Mouse (Mus musculus): ENCODE results near the gene Sptbn4. TPM values are rescaled to one million over a fixed set of nuclear protein-coding genes. Genes with fewer than 3 reads are reported as not detected.
A peak's percentile ranks its signal among the peaks of the same experiment; 100 is the strongest.
"Not testable (repeated sequence)": the region's sequence is repeated elsewhere in the genome, so short reads cannot be mapped to it uniquely, and the experiment has no call there.

Sptbn4 gene
- 0.31 and 0.40 TPM in 2 replicates for polyA plus RNA-seq (2015; fragmentation: Nextera tagmentation; extraction: Ambion mirVana)

DNA sequence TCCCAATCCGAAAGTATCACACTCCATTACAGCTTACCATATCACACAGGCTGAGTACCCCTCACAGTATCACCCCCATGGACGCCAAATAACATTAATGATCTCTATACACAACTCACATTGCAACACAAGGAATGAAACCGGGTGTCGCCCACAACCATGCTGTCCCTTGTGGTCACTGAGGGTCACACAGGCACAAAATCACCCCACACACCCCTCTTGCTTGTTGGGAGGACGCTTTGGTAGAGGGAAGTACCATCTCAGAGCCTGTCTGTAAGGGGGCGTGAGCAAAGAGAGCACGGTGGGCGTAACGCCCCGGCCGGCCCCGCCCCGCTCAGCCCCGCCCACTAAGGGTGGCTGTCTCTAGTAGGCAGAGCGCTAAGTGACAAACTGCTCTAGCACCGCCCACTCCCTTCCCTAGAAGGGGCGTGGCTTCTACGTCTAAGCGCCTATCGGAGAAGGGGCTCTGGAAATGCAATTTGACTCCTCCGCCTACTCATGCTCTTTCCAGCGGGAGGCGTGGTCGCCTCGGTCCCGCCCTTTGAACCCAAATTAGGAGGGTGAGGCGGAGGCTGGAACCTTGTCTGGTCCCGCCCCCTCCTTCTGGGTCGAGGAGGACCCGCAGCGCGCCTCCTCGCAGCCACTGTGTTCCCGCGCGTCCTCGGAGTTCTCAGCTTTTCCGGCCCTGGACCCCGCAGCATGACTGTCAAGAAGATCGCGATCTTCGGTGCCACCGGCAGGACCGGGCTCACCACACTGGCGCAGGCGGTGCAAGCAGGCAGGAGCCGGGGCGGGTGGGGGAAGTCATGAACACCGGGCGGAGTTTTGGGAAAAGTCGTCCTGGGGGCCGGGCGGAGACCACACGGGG, at the start of gene Sptbn4, which contains the start of gene Blvrb:
Sptbn4 (minus strand) TSS at position 268 of the 868 bp plus-strand sequence.
Blvrb (plus strand) TSS at position 560 of the 868 bp plus-strand sequence.
- Histone ChIP-seq H3K9ac (replicated peaks; ENCODE audit: low read length) (peak within 1 kb of the TSS; percentile 74), H3K4me1 (ENCODE audit: insufficient read depth, low read length) (peaks cover 14% of the 10 kb centered on the region), H3K27me3 (ENCODE audit: insufficient read depth, low read length) (peaks cover 17% of the 10 kb centered on the region), H3K4me2 (replicated peaks; ENCODE audit: low read depth, low read length) (peak within 1 kb of the TSS; percentile 95), H3K4me3 (ENCODE audit: low read length) (peak within 1 kb of the TSS; percentile 65), H3K36me3 (ENCODE audit: insufficient read depth, low read length) (no peaks in the 10 kb centered on the region), H3K27ac (ENCODE audit: low read length) (no peak within 1 kb of the TSS), H3K9me3 (ENCODE audit: low read length) (no peaks in the 10 kb centered on the region)
- under 1% methylated on average over 54 of the region's 54 CpGs for WGBS
- peak; percentile 94 for ATAC-seq (ENCODE audit: low FRiP score, low TSS enrichment)

DNA sequence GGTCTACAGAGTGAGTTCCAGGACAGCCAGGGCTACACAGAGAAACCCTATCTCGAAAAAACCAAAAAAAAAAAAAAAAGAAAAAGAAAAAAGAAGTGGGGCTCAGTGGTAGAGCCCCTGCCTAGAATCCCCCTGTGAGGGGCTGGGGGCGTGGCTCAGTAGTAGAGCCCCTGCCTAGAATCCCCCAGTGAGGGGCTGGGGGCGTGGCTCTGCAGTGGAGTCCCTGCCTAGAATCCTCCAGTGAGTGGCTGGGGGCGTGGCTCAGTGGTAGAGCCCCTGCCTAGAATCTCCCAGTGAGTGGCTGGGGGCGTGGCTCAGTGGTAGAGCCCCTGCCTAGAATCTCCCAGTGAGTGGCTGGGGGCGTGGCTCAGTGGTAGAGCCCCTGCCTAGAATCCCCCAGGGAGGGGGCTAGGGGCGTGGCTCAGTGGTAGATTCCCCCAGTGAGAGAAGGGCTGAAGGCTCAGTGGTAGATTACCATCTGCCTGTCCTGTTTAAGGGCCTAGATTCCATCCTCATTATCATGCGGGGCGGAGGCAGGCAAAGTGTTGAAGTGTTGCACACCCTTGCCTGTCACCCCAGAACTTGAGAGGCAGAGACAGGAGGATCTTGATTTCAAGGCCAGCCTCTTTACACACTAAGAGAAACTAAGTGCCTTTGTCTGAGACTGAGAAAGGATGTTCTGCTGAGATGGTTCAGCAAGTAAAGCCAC, 47.3 kb upstream of the Sptbn4 start:
- H3K27ac ChIP-seq (ENCODE audit: low read length); H3K9me3 ChIP-seq (ENCODE audit: low read length); H3K27me3 ChIP-seq (ENCODE audit: insufficient read depth, low read length); H3K9ac ChIP-seq (replicated peaks; ENCODE audit: low read length); H3K4me3 ChIP-seq (ENCODE audit: low read length); H3K36me3 ChIP-seq (ENCODE audit: insufficient read depth, low read length); H3K4me2 ChIP-seq (replicated peaks; ENCODE audit: low read depth, low read length); ATAC-seq (ENCODE audit: low FRiP score, low TSS enrichment): not testable (repeated sequence)
- WGBS: 91% methylated on average over 8 of the region's 9 CpGs
- peaks cover 14% of the 10 kb centered on the region for H3K4me1 ChIP-seq (ENCODE audit: insufficient read depth, low read length)

DNA sequence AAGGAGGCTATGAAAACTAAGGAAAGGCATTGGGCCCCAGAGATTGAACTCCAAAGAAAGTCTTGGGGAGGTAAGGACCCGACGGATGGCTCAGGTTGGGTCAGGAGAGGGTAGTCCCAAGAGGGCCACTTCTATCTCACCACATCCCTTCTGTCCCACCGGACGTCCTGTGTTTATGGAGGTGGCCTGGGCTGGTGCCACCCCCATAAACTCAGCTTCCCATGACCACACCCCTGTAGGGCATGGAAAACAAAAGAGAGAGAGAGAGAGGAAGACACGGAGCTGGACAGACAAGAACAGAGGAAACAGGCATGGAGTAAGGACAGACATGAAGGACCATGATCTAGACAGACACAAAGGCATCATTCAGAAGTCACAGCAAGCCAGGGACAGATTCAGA, 46.0 kb upstream of the Sptbn4 start:
- WGBS: 81% methylated on average over 5 of the region's 5 CpGs
- H3K27ac ChIP-seq (ENCODE audit: low read length): no peak overlapping the region

DNA sequence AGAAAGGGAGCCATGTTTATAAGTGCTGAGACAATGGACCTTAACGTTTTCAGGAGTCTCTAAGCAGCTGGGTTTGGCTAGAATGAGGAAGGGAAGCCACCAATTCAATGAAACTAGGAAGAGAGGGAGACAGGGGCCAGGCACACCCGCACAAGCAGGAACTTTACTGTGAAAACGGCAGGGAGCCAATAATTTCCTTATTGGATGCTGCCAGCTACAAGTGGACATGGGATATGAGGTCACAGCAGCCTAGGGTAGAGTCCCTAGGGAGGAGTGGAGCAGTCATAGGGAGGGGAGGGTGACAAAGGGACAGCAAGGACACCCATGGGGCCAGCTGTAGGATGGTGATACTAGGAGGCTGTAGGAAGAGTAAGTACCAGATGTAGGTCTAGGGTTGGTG, 45.5 kb upstream of the Sptbn4 start:
- WGBS: 69% methylated on average over 3 of the region's 3 CpGs
- no peak for ATAC-seq (ENCODE audit: low FRiP score, low TSS enrichment)
- H3K4me2 ChIP-seq (replicated peaks; ENCODE audit: low read depth, low read length): no peak overlapping the region
- no peak overlapping the region for H3K27ac ChIP-seq (ENCODE audit: low read length)
- no peak overlapping the region for H3K4me3 ChIP-seq (ENCODE audit: low read length)
- no peak overlapping the region for H3K9ac ChIP-seq (replicated peaks; ENCODE audit: low read length)
- no peaks in the 10 kb centered on the region for H3K9me3 ChIP-seq (ENCODE audit: low read length)
- peaks cover 32% of the 10 kb centered on the region for H3K4me1 ChIP-seq (ENCODE audit: insufficient read depth, low read length)
- H3K36me3 ChIP-seq (ENCODE audit: insufficient read depth, low read length): peaks cover 10% of the 10 kb centered on the region
- no peaks in the 10 kb centered on the region for H3K27me3 ChIP-seq (ENCODE audit: insufficient read depth, low read length)

More for the DNA sequence above, 46.0 kb upstream of the Sptbn4 start:
- Histone ChIP-seq H3K4me2 (replicated peaks; ENCODE audit: low read depth, low read length) (no peak overlapping the region), H3K4me3 (ENCODE audit: low read length) (no peak overlapping the region), H3K36me3 (ENCODE audit: insufficient read depth, low read length) (peaks cover 10% of the 10 kb centered on the region), H3K9me3 (ENCODE audit: low read length) (no peaks in the 10 kb centered on the region), H3K4me1 (ENCODE audit: insufficient read depth, low read length) (peaks cover 28% of the 10 kb centered on the region), H3K27me3 (ENCODE audit: insufficient read depth, low read length) (no peaks in the 10 kb centered on the region), H3K9ac (replicated peaks; ENCODE audit: low read length) (no peak overlapping the region)
- ATAC-seq (ENCODE audit: low FRiP score, low TSS enrichment): no peak

DNA sequence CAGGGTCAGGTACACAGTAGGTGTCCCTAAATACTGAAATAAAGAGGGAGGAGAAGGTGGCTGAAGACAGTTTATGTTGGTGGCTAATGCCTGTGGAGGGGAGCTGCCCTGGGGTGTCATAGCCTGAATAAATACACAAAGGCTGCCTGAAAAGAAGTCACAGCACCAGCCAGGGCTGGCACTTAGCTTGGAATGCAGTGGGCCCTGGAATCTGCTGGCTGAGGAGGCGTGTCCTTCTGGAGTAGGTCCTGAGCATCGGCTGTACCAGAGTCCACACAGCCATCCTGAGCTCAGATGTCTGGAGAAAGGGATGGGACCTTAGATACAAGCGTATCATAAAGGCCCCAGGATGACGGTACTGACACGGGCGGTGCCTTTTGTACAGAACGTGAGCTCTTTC, 44.4 kb upstream of the Sptbn4 start:
- Histone ChIP-seq H3K4me2 (replicated peaks; ENCODE audit: low read depth, low read length) (no peak overlapping the region), H3K4me1 (ENCODE audit: insufficient read depth, low read length) (peaks cover 33% of the 10 kb centered on the region), H3K4me3 (ENCODE audit: low read length) (no peak overlapping the region), H3K27ac (ENCODE audit: low read length) (peak overlapping the region; percentile 97; the same call in 1 of the 2 replicates), H3K27me3 (ENCODE audit: insufficient read depth, low read length) (no peaks in the 10 kb centered on the region), H3K36me3 (ENCODE audit: insufficient read depth, low read length) (peaks cover 10% of the 10 kb centered on the region), H3K9ac (replicated peaks; ENCODE audit: low read length) (no peak overlapping the region), H3K9me3 (ENCODE audit: low read length) (no peaks in the 10 kb centered on the region)
- 76% methylated on average over 7 of the region's 7 CpGs for WGBS
- no peak for ATAC-seq (ENCODE audit: low FRiP score, low TSS enrichment)

DNA sequence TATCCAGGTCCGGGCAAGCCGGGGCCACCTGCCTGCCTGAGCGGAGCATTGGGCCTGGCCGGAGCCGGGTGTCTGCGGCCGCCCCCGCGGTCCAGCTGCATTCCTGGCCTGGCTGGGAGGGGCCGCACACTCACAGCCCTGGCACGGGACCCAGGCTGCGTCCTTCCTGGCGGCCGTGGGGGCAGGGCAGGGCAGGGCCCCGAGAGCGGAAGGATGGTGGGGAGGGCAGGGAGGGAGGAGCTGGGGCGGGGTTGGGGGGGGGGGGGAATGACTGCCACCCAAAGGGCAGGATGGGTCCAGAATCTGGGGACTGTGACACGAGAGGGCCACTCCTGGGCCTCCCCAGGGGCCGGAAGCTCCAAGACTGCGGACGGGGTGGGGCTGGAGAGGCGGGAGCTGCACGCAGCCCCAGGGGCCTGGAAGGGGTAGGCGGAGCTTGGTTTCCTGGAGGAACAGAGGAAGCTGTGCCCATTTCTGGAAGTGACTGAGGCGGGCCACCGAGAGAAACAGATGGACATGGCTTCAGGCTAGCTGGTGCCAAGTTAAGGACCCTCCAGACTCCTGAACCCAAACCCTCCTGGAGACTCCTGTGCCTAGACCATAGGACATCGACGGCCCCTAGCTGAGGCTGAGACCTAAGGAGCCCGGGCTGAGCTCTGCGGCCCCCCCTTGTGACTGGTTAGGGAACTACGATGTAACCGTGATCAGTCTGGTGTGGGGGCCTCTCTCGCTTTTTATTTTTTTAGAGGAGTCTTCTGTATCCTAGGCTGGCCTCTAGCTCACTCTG, 43.2 kb upstream of the Sptbn4 start:
- Histone ChIP-seq H3K9ac (replicated peaks; ENCODE audit: low read length) (peak overlapping the region; percentile 71), H3K4me1 (ENCODE audit: insufficient read depth, low read length) (peaks cover 33% of the 10 kb centered on the region)

DNA sequence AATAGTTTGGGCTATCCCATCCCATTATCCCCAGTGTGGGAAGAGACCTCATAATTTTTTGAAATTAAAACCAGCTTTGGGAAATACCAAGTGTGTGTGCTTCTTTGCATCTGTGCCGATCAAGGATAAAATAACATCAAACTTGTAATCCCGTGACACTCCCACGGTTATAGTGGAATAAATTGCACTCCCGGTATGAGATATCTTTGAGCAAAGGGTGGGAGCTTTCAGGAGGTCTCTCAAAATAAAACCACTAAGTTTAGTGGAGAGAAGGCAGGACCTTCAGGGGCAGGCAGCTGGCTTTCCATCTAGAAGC, 42.7 kb upstream of the Sptbn4 start:
- Histone ChIP-seq H3K9me3 (ENCODE audit: low read length) (no peaks in the 10 kb centered on the region), H3K4me1 (ENCODE audit: insufficient read depth, low read length) (peaks cover 33% of the 10 kb centered on the region), H3K4me3 (ENCODE audit: low read length) (peak overlapping the region; percentile 38), H3K36me3 (ENCODE audit: insufficient read depth, low read length) (peaks cover 10% of the 10 kb centered on the region), H3K27ac (ENCODE audit: low read length) (peak overlapping the region; percentile 97), H3K4me2 (replicated peaks; ENCODE audit: low read depth, low read length) (peak overlapping the region; percentile 58), H3K9ac (replicated peaks; ENCODE audit: low read length) (peak overlapping the region; percentile 71), H3K27me3 (ENCODE audit: insufficient read depth, low read length) (no peaks in the 10 kb centered on the region)
- no peak for ATAC-seq (ENCODE audit: low FRiP score, low TSS enrichment)
- WGBS: 16% methylated on average over 4 of the region's 4 CpGs

More for the DNA sequence above, 43.2 kb upstream of the Sptbn4 start:
- Histone ChIP-seq H3K9me3 (ENCODE audit: low read length) (no peaks in the 10 kb centered on the region), H3K4me2 (replicated peaks; ENCODE audit: low read depth, low read length) (peak overlapping the region; percentile 58), H3K4me3 (ENCODE audit: low read length) (peak overlapping the region; percentile 38), H3K27ac (ENCODE audit: low read length) (peak overlapping the region; percentile 97), H3K27me3 (ENCODE audit: insufficient read depth, low read length) (no peaks in the 10 kb centered on the region), H3K36me3 (ENCODE audit: insufficient read depth, low read length) (peaks cover 10% of the 10 kb centered on the region)
- ATAC-seq (ENCODE audit: low FRiP score, low TSS enrichment): peak; percentile 85
- WGBS: under 1% methylated on average over 31 of the region's 33 CpGs

DNA sequence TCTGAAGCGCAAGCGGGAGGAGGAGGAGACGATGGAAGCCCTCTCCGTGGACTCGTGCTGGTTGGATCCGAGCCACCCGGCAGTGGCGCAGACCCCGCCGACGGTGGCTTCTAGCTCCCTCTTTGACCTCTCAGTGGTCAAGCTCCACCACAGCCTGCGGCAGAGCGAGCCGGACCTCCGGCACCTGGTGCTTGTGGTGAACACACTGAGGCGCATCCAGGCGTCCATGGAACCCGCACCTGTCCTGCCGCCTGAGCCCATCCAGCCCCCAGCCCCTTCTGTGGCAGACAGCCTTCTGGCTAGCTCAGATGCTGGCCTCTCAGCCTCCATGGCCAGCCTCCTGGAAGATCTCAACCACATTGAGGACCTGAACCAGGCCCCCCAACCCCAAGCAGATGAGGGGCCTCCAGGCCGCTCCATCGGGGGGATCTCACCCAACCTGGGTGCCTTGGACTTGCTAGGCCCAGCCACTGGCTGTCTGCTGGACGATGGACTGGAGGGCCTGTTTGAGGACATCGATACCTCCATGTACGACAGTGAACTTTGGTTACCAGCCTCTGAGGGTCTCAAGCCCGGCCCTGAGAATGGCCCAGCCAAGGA, 41.9 kb upstream of the Sptbn4 start:
- Histone ChIP-seq H3K9ac (replicated peaks; ENCODE audit: low read length) (0 out of 2 replicates have a peak overlapping the region, but pooled peaks have one; percentile 29), H3K4me2 (replicated peaks; ENCODE audit: low read depth, low read length) (peak overlapping the region; percentile 58; the same call in 1 of the 2 replicates), H3K4me1 (ENCODE audit: insufficient read depth, low read length) (peaks cover 33% of the 10 kb centered on the region), H3K27me3 (ENCODE audit: insufficient read depth, low read length) (no peaks in the 10 kb centered on the region), H3K4me3 (ENCODE audit: low read length) (no peak overlapping the region), H3K27ac (ENCODE audit: low read length) (peak overlapping the region; percentile 97), H3K9me3 (ENCODE audit: low read length) (no peaks in the 10 kb centered on the region), H3K36me3 (ENCODE audit: insufficient read depth, low read length) (peaks cover 10% of the 10 kb centered on the region)
- no peak for ATAC-seq (ENCODE audit: low FRiP score, low TSS enrichment)
- 88% methylated on average over 25 of the region's 25 CpGs for WGBS

DNA sequence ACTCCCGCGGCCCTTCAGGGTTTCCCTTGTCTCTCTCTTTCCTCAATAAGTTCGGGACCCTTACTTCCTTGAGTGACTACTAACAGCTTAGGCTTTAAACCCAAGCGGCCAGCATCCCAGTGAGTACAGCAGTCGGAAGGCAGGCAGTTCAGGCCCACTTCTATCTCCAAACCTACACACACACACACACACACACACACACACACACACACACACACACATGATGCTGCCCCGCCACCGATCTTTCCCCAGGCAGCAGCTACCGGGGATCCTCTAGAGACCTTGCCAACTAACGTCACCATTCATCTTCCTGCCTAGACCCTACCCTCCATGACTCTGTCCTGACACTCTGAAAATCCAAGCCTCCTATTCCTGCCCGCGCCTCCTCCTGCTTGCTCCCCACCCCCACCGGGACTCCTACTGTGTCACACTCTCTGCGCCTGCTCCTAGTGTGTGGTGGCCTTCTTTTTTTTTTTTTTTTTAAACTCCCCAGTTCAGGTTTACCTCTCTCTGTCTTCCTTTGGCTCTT, 40.3 kb upstream of the Sptbn4 start:
- H3K4me2 ChIP-seq (replicated peaks; ENCODE audit: low read depth, low read length): peak overlapping the region; percentile 57
- H3K4me1 ChIP-seq (ENCODE audit: insufficient read depth, low read length): peaks cover 33% of the 10 kb centered on the region
- H3K27me3 ChIP-seq (ENCODE audit: insufficient read depth, low read length): no peaks in the 10 kb centered on the region
- peak overlapping the region; percentile 94 for H3K9ac ChIP-seq (replicated peaks; ENCODE audit: low read length)
- no peak for ATAC-seq (ENCODE audit: low FRiP score, low TSS enrichment)
- peak overlapping the region; percentile 99 for H3K27ac ChIP-seq (ENCODE audit: low read length)
- H3K36me3 ChIP-seq (ENCODE audit: insufficient read depth, low read length): peaks cover 10% of the 10 kb centered on the region
- no peaks in the 10 kb centered on the region for H3K9me3 ChIP-seq (ENCODE audit: low read length)
- WGBS: 2% methylated on average over 13 of the region's 13 CpGs
- peak overlapping the region; percentile 75 for H3K4me3 ChIP-seq (ENCODE audit: low read length)
